Mouse (Mus musculus): ENCODE results near the gene Fscn1.

GRCm38 (mm10) chr5:142940393-142940792, 19.8 kb upstream of the Fscn1 start:
- TF ChIP-seq EP300 (IDR thresholded peaks at IDR 0.05; ENCODE audit: low read depth) (no peak), CTCF (IDR thresholded peaks at IDR 0.05; ENCODE audit: low read depth) (peak; percentile 36; the same call in 1 of the 2 replicates)
